Mouse (Mus musculus) bone marrow macrophage, adult 2 months (primary cell): ENCODE measurements around the gene Kir3dl1. TPM values are rescaled to one million over a fixed set of nuclear protein-coding genes. Genes with fewer than 3 reads are reported as not detected.
"Not testable (repeated sequence)": the region's sequence is repeated elsewhere in the genome, so short reads cannot be mapped to it uniquely, and the experiment has no call there.

Source experiments
- H3K27ac ChIP-seq: 2 replicates; pipeline ENCODE4 v1.5.1; 2012; ENCODE audit warnings: low read depth, low read length; ENCODE audit not compliant: insufficient read depth
- H3K4me1 ChIP-seq: 2 replicates; pipeline ENCODE4 v1.6.1; 2012; ENCODE audit warnings: low read length; ENCODE audit not compliant: control insufficient read depth, insufficient read depth
- H3K4me3 ChIP-seq: 2 replicates; pipeline ENCODE4 v1.5.1; 2012; ENCODE audit warnings: mild to moderate bottlenecking, low read length, moderate library complexity; ENCODE audit not compliant: insufficient read depth
- polyA plus RNA-seq: library from polyadenylated mRNA; stranded (reverse); fragments of >200 nt; gene quantifications from 2 replicates; pipeline ENCODE4 v1.2.4, GENCODE M21; 2012; ENCODE audit not compliant: missing spikeins, insufficient read depth, insufficient read length

The Kir3dl1 gene
- not detected in 2 replicates for polyA plus RNA-seq

DNA sequence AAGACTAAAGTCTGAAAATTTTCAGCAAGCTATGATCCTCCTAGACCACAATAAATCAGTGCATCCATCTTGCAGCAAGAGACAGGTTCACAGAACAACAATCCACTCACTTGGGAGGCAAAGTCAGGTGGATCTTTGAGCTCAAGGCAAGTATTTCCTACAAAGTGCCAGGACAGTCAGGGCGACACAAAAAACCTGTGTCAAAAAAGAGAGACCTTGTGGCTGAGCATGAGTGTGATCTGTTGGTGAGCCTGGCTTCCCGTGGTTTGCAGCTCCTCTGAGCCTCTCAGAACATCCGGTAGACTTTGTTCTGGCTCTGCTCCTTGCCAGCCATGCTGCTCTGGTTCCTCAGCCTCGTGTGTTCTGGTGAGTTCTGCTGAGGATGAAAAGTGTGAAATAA is at the start of gene Kir3dl1:
Kir3dl1 (plus strand) TSS at position 301 of the 400 bp plus-strand sequence.
- not testable (repeated sequence) for H3K27ac ChIP-seq, H3K4me1 ChIP-seq, H3K4me3 ChIP-seq

DNA sequence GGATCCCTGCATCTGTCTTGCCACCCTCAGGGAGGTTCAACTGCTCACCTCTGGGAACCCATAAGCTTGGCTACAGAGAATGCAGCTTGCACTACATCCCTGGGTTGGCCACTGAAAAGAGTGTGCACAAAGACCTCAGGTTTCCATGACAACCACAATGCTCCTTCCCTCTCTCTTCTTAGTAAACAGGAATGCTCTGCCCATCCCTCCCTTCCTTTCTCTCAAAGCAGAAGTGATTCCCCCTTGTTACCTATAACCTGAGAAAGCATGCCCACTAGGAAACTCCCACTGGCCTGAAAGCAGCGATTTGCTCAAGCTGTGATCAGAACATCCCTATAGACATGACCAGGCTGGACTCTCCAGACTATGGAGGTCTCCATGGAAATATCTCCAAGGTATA is 26.2 kb downstream of the Kir3dl1 start, which contains the start of gene Kir3dl2:
Kir3dl2 (minus strand) TSS at position 101 of the 400 bp plus-strand sequence.
- H3K27ac ChIP-seq, H3K4me3 ChIP-seq, H3K4me1 ChIP-seq: not testable (repeated sequence)

DNA sequence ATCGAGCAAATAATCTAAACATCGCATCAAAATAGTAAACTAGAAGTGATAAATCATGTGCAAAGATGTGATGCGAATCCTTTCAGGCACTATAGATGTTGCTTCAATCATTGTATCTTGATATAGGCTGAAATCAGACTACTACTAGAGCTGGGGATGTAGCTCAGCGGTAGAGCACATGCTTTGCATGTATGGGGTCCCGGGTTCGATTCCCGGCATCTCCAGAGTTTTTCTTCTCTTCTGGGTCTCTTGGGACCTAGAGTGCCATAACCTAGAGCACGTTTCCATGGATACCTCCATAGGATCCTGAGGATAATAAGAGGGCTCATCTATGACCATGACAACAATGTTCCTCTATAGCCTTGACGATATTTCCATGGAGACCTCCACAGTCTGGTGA is 51.3 kb downstream of the Kir3dl1 start:
- H3K4me1 ChIP-seq, H3K27ac ChIP-seq, H3K4me3 ChIP-seq: not testable (repeated sequence)

Other genes starting within 250 kb of the Kir3dl1 start
- 49.1 and 57.3 TPM in 2 replicates for gene Bex3, start 247.7 kb upstream of the Kir3dl1 start, polyA plus RNA-seq
- not detected in 2 replicates for gene Kir3dl2, start 26.1 kb downstream of the Kir3dl1 start, polyA plus RNA-seq
- gene Tceal3, start 72.8 kb downstream of the Kir3dl1 start, polyA plus RNA-seq, result not detected in 2 replicates
- gene Tceal1, start 190.0 kb downstream of the Kir3dl1 start, polyA plus RNA-seq, result 1.7 and 2.1 TPM in 2 replicates
- gene Morf4l2, start 225.7 kb downstream of the Kir3dl1 start, polyA plus RNA-seq, result 185 TPM in 2 replicates